Mouse (Mus musculus): ENCODE data around the gene Trpv2. TPM values are rescaled to one million over a fixed set of nuclear protein-coding genes. Genes with fewer than 3 reads are reported as not detected.

The Trpv2 gene
- polyA plus RNA-seq, 1 experiment from 2014 or later = 6.0 TPM

DNA sequence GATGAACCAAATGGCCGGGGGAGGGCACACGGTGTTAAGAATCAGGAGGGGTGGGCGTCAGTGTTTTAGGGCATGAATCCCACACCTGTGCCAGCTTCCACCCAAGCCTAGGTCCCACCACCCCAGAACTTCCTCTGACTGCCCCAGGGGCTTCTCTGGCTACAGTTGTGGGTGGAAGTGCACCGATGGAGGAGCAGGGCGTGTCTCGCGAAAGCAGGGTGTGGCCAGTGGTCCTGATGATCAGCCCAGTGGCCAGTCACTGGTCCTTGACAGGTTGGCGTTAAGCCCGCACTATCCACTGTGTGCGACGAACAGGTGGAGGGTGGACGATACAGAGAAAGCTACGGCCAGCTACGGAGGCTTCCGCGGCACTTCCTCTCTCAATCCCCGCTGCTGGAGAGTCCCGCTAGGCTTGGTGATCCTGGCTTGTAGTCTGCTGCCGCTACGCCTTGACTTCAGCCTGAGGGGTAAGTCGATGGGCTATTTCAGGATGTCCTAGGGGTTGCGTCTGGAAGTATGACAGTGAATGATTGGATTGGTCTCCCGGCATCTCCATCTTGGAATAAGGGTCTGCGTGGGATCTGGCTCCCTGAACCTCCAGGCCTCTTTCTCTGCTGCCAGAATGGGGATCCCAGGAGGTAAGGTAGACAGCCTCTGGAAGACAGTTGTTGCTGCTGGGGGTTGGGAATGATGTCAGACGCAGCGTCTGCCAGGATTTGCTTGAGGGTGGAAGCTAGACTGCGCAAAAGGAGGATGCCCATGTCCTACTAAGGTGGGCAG is 1.6 kb downstream of the Trpv2 start:
- ATAC-seq = peak; percentile 43
- peak overlapping the region; percentile 62 for H3K4me3 ChIP-seq (ENCODE audit: low read depth, low read length)
- H3K9me3 ChIP-seq (ENCODE audit: control insufficient read depth) = no peaks in the 10 kb centered on the region
- H3K9ac ChIP-seq (ENCODE audit: low read depth, low read length) = peak overlapping the region; percentile 42
- no peaks in the 10 kb centered on the region for H3K36me3 ChIP-seq (ENCODE audit: control insufficient read depth, insufficient read depth)
- WGBS = 7% methylated on average over 27 of the region's 27 CpGs
- no peak overlapping the region for H3K27ac ChIP-seq (ENCODE audit: low read depth, low read length)
- peaks cover 4% of the 10 kb centered on the region for H3K4me1 ChIP-seq (replicated peaks; ENCODE audit: control insufficient read depth, insufficient read depth, low read length)
- no peak for TF ChIP-seq CTCF (IDR thresholded peaks at IDR 0.05; ENCODE audit: low read depth)
- H3K4me2 ChIP-seq (replicated peaks; ENCODE audit: low read depth) = peak overlapping the region; percentile 98
- 0 out of 2 replicates have a peak, but pooled peaks cover 7% of the 10 kb centered on the region for H3K27me3 ChIP-seq (replicated peaks; ENCODE audit: control insufficient read depth, insufficient read depth, low read length)

DNA sequence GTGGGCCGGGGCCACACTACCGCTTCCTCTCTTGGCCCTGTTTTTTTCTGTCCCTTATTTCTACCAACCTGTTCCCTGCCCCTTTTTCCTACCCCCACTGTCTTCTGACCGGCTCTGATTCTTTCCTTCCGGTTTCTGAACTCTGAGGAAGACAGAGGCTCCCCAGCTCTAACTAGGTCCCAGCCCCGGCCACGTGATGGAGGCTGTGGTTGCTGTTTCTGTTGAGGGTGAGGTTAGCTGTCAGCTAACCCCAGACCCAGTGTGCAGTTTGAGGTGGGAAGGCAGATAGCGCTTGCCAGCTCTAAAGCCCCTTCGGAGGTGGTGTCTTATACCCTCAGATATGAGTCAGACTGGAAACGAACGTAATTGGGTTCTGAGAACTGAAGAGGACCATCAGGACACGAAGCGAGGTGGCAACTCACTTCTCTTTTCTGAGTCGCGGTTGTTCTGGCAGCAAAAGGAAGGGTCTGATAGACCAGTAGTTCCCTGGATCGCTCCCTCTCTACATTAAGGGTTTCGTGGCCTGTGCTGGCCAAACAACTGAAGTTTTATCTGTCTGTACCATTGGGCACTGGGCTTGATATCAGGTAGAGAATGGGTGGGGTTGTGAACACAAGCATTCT is 2.4 kb downstream of the Trpv2 start:
- Histone ChIP-seq H3K4me1 (replicated peaks; ENCODE audit: control insufficient read depth, insufficient read depth, low read length) (peaks cover 4% of the 10 kb centered on the region), H3K27me3 (replicated peaks; ENCODE audit: control insufficient read depth, insufficient read depth, low read length) (0 out of 2 replicates have a peak, but pooled peaks cover 7% of the 10 kb centered on the region), H3K36me3 (ENCODE audit: control insufficient read depth, insufficient read depth) (no peaks in the 10 kb centered on the region), H3K4me2 (replicated peaks; ENCODE audit: low read depth) (peak overlapping the region; percentile 98), H3K4me3 (ENCODE audit: low read depth, low read length) (peak overlapping the region; percentile 62), H3K27ac (ENCODE audit: low read depth, low read length) (no peak overlapping the region), H3K9ac (ENCODE audit: low read depth, low read length) (no peak overlapping the region), H3K9me3 (ENCODE audit: control insufficient read depth) (no peaks in the 10 kb centered on the region)
- no peak for TF ChIP-seq CTCF (IDR thresholded peaks at IDR 0.05; ENCODE audit: low read depth)
- ATAC-seq = no peak
- WGBS = 70% methylated on average over 16 of the region's 16 CpGs

DNA sequence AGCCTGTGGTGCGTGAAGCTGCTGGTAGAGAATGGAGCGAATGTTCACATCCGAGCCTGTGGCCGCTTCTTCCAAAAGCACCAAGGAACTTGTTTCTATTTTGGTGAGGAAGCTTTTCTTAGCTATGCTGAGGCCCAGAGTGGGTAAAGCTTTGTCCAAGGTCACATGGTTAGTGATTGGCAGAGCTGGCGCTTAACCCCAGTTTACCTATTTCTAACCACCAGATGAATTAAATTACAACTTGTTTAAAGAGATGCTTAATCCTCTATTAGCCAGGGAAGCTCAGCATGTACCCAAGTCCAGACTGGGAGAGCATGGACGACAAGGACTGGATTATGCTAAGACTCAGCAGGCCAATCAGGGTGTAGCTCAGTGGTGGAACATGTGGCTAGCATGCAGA is 8.7 kb downstream of the Trpv2 start:
- Histone ChIP-seq H3K36me3 (ENCODE audit: control insufficient read depth, insufficient read depth) (no peaks in the 10 kb centered on the region), H3K4me2 (replicated peaks; ENCODE audit: low read depth) (no peak overlapping the region), H3K27ac (ENCODE audit: low read depth, low read length) (no peak overlapping the region), H3K9me3 (ENCODE audit: control insufficient read depth) (no peaks in the 10 kb centered on the region), H3K4me1 (replicated peaks; ENCODE audit: control insufficient read depth, insufficient read depth, low read length) (no peaks in the 10 kb centered on the region), H3K27me3 (replicated peaks; ENCODE audit: control insufficient read depth, insufficient read depth, low read length) (no peaks in the 10 kb centered on the region), H3K4me3 (ENCODE audit: low read depth, low read length) (no peak overlapping the region), H3K9ac (ENCODE audit: low read depth, low read length) (no peak overlapping the region)
- no peak for TF ChIP-seq CTCF (IDR thresholded peaks at IDR 0.05; ENCODE audit: low read depth)
- 86% methylated on average over 6 of the region's 6 CpGs for WGBS
- ATAC-seq = no peak

DNA sequence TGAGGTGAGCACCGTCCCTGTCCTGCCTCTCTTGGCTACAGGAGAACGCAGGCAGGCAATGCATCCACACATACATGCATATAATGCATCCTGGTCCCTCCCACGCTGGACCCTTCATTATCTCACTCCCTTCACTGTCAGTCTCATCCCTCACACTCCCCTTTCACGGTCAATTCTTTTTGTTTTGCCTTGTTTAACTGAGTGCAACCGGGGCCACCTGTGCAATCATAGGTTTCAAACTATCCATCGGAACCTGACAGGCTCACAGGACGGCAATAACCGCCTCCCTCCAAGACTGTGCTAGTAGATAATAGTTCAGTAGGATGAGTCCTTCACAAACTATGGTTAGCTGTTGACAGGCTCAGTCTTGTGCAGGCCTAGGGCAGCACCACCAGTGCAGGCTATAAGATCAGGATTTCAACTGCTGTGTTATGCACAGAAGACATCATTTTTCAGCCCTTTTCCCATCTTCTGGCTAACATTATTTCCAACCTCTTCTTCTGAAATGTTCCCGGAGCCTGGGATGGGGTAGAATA is 10.5 kb downstream of the Trpv2 start:
- WGBS = 71% methylated on average over 9 of the region's 9 CpGs
- H3K9me3 ChIP-seq (ENCODE audit: control insufficient read depth) = no peaks in the 10 kb centered on the region
- H3K36me3 ChIP-seq (ENCODE audit: control insufficient read depth, insufficient read depth) = no peaks in the 10 kb centered on the region
- no peak overlapping the region for H3K4me3 ChIP-seq (ENCODE audit: low read depth, low read length)
- no peak overlapping the region for H3K27ac ChIP-seq (ENCODE audit: low read depth, low read length)
- H3K9ac ChIP-seq (ENCODE audit: low read depth, low read length) = no peak overlapping the region
- no peak for ATAC-seq
- no peaks in the 10 kb centered on the region for H3K4me1 ChIP-seq (replicated peaks; ENCODE audit: control insufficient read depth, insufficient read depth, low read length)
- TF ChIP-seq CTCF (IDR thresholded peaks at IDR 0.05; ENCODE audit: low read depth) = no peak
- no peak overlapping the region for H3K4me2 ChIP-seq (replicated peaks; ENCODE audit: low read depth)
- H3K27me3 ChIP-seq (replicated peaks; ENCODE audit: control insufficient read depth, insufficient read depth, low read length) = no peaks in the 10 kb centered on the region

DNA sequence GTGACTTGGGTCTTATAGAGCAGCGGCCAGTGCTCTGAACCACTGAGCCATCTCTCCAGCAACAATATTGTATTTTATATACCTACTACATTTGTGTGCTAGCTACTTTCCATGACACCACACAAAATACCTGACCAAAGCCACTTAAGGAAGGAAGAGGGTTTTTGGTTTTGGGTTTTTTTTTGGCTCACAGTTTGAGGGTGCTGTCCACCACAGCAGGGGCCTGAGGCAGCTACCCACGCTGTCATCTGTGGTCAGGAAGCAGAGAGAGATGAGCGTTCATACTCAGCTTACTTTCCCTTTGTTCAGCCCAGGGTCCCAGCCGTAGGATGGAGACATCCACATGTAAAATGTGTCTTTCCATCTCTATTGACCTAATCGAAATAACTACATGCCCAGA is 12.7 kb downstream of the Trpv2 start:
- no peaks in the 10 kb centered on the region for H3K27me3 ChIP-seq (replicated peaks; ENCODE audit: control insufficient read depth, insufficient read depth, low read length)
- WGBS = 88% methylated on average over 5 of the region's 5 CpGs
- no peak for ATAC-seq
- no peaks in the 10 kb centered on the region for H3K36me3 ChIP-seq (ENCODE audit: control insufficient read depth, insufficient read depth)
- H3K9ac ChIP-seq (ENCODE audit: low read depth, low read length) = no peak overlapping the region
- H3K4me3 ChIP-seq (ENCODE audit: low read depth, low read length) = no peak overlapping the region
- no peaks in the 10 kb centered on the region for H3K4me1 ChIP-seq (replicated peaks; ENCODE audit: control insufficient read depth, insufficient read depth, low read length)
- no peak overlapping the region for H3K27ac ChIP-seq (ENCODE audit: low read depth, low read length)
- no peak overlapping the region for H3K4me2 ChIP-seq (replicated peaks; ENCODE audit: low read depth)
- H3K9me3 ChIP-seq (ENCODE audit: control insufficient read depth) = no peaks in the 10 kb centered on the region
- TF ChIP-seq CTCF (IDR thresholded peaks at IDR 0.05; ENCODE audit: low read depth) = no peak

DNA sequence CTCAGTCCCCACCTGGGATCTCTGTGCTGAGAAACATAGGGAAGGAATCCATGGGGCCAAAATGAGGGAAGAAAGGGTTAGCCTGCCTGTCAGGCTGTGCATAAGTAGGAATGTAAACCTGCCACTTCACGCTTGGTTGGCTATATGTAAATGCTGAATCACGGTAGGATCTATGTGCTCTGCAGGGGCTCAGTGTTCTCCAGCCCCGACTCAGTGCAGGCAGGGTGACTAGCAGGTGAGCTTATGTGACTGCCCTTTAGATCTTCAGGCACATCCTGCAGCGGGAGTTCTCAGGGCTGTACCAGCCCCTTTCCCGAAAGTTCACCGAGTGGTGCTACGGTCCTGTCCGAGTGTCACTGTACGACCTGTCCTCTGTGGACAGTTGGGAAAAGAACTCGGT is 15.1 kb downstream of the Trpv2 start:
- WGBS = 84% methylated on average over 10 of the region's 10 CpGs
- H3K36me3 ChIP-seq (ENCODE audit: control insufficient read depth, insufficient read depth) = no peaks in the 10 kb centered on the region
- no peak overlapping the region for H3K4me3 ChIP-seq (ENCODE audit: low read depth, low read length)
- no peaks in the 10 kb centered on the region for H3K27me3 ChIP-seq (replicated peaks; ENCODE audit: control insufficient read depth, insufficient read depth, low read length)
- no peak for TF ChIP-seq CTCF (IDR thresholded peaks at IDR 0.05; ENCODE audit: low read depth)
- no peak overlapping the region for H3K9ac ChIP-seq (ENCODE audit: low read depth, low read length)
- no peak overlapping the region for H3K27ac ChIP-seq (ENCODE audit: low read depth, low read length)
- no peaks in the 10 kb centered on the region for H3K9me3 ChIP-seq (ENCODE audit: control insufficient read depth)
- no peak for ATAC-seq
- H3K4me2 ChIP-seq (replicated peaks; ENCODE audit: low read depth) = no peak overlapping the region
- H3K4me1 ChIP-seq (replicated peaks; ENCODE audit: control insufficient read depth, insufficient read depth, low read length) = no peaks in the 10 kb centered on the region

Data from intestine, postnatal 0 days (tissue).